Mouse (Mus musculus) ES-Bruce4 (cell line): ENCODE data around the gene Adat3.

Experiments
- CTCF ChIP-seq: IDR thresholded peaks from one replicate; pipeline ENCODE4 v1.8.1; 2011; ENCODE audit warnings: low read depth, low read length
- EP300 ChIP-seq: IDR thresholded peaks from 2 replicates; pipeline ENCODE4 v1.6.1; 2011; ENCODE audit warnings: low read depth, low read length; ENCODE audit not compliant: insufficient read depth
- POLR2A ChIP-seq: IDR thresholded peaks from one replicate; pipeline ENCODE4 v1.8.1; 2011; ENCODE audit warnings: low read length; ENCODE audit not compliant: insufficient read depth

DNA sequence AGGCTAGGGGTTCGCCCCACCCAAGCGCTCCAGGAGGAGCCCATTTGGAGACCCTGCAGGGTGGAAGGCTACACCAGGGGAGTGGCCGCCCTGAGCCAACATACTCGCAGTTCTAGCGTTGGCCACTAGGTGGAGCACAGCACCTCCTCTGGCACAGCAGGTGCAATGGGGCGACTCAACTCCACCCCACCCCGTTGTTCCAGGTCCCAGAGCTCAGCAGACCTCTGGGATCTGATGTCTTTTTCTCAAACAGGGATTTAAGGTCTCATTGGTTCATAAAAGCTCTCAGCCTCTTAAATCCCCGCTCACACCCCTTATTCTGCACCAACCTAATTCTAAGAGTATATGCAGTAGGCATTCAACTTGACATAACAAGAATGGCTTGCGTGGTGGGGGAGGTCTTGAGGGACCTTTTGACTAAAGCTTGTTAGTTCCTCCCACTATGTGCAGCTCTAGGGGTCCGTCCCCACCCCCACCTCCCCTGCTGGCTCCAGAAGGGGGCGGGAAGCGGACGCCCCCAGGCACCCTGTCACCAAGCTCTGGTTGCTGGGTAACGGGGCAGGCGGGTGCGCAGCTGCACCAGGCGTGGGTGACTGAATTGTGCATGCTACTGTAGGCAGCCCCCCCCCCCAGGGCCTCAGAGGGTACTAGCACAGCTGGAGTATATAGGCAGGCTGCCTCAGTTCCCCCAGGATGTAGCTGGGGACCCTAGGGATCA lies 36.1 kb upstream of the Adat3 start:
- no peak for TF ChIP-seq POLR2A
- TF ChIP-seq CTCF: peak; percentile 98
- 0 out of 2 replicates have a peak, but pooled peaks have one; percentile 46 for TF ChIP-seq EP300
